Mouse (Mus musculus): ENCODE results near the gene Htr7. TPM values are rescaled to one million over a fixed set of nuclear protein-coding genes. Genes with fewer than 3 reads are reported as not detected.
A peak's percentile ranks its signal among the peaks of the same experiment; 100 is the strongest.

Htr7 gene
- polyA plus RNA-seq, 1 experiment from 2014 or later = 0.29 TPM

- Histone ChIP-seq H3K4me1 (no peaks in the 10 kb centered on the region), H3K4me2 (no peak overlapping the region), H3K27me3 (no peaks in the 10 kb centered on the region), H3K9me3 (no peaks in the 10 kb centered on the region), H3K4me3 (no peak overlapping the region), H3K27ac (no peak overlapping the region), H3K36me3 (no peaks in the 10 kb centered on the region), H3K9ac (no peak overlapping the region)
- no peak for ATAC-seq (ENCODE audit: borderline replicate concordance, extremely low read depth, low FRiP score, low TSS enrichment)
- 25% methylated on average over 3 of the region's 3 CpGs for WGBS
These were observed 42.5 kb downstream of the Htr7 start for GRCm38 (mm10) chr19:36014836-36015235.

- H3K9ac ChIP-seq = no peak overlapping the region
- no peaks in the 10 kb centered on the region for H3K4me1 ChIP-seq
- no peak overlapping the region for H3K27ac ChIP-seq
- H3K36me3 ChIP-seq = no peaks in the 10 kb centered on the region
- no peak overlapping the region for H3K4me3 ChIP-seq
- WGBS = 46% methylated on average over 6 of the region's 6 CpGs
- H3K9me3 ChIP-seq = no peaks in the 10 kb centered on the region
- H3K27me3 ChIP-seq = no peaks in the 10 kb centered on the region
- no peak overlapping the region for H3K4me2 ChIP-seq
- no peak for ATAC-seq (ENCODE audit: borderline replicate concordance, extremely low read depth, low FRiP score, low TSS enrichment)
These were observed 51.0 kb downstream of the Htr7 start for GRCm38 (mm10) chr19:36006277-36006676.

GRCm38 (mm10) chr19:36004961-36005360 is 52.3 kb downstream of the Htr7 start:
- no peak overlapping the region for H3K4me2 ChIP-seq
- no peak overlapping the region for H3K9ac ChIP-seq
- H3K36me3 ChIP-seq = no peaks in the 10 kb centered on the region
- ATAC-seq (ENCODE audit: borderline replicate concordance, extremely low read depth, low FRiP score, low TSS enrichment) = no peak
- no peaks in the 10 kb centered on the region for H3K9me3 ChIP-seq
- H3K27ac ChIP-seq = no peak overlapping the region
- no peak overlapping the region for H3K4me3 ChIP-seq
- H3K27me3 ChIP-seq = no peaks in the 10 kb centered on the region
- no peaks in the 10 kb centered on the region for H3K4me1 ChIP-seq
- 36% methylated on average over 2 of the region's 2 CpGs for WGBS

- no peak overlapping the region for H3K9ac ChIP-seq
- H3K36me3 ChIP-seq = no peaks in the 10 kb centered on the region
- no peaks in the 10 kb centered on the region for H3K27me3 ChIP-seq
- no peak overlapping the region for H3K4me3 ChIP-seq
- no peak for ATAC-seq (ENCODE audit: borderline replicate concordance, extremely low read depth, low FRiP score, low TSS enrichment)
- no peak overlapping the region for H3K27ac ChIP-seq
- H3K9me3 ChIP-seq = no peaks in the 10 kb centered on the region
- WGBS = 51% methylated on average over 17 of the region's 17 CpGs
- H3K4me2 ChIP-seq = no peak overlapping the region
- H3K4me1 ChIP-seq = no peaks in the 10 kb centered on the region
These were observed 54.5 kb downstream of the Htr7 start for GRCm38 (mm10) chr19:36002476-36003445.

- no peak for ATAC-seq (ENCODE audit: borderline replicate concordance, extremely low read depth, low FRiP score, low TSS enrichment)
- Histone ChIP-seq H3K36me3 (no peaks in the 10 kb centered on the region), H3K4me2 (no peak overlapping the region), H3K4me3 (no peak overlapping the region), H3K27ac (no peak overlapping the region), H3K9me3 (no peaks in the 10 kb centered on the region), H3K9ac (no peak overlapping the region), H3K4me1 (no peaks in the 10 kb centered on the region), H3K27me3 (no peaks in the 10 kb centered on the region)
- 10% methylated on average over 1 of the region's 1 CpGs for WGBS
These were observed 55.8 kb downstream of the Htr7 start for GRCm38 (mm10) chr19:36001512-36001911.

- no peaks in the 10 kb centered on the region for H3K9me3 ChIP-seq
- WGBS = 84% methylated on average over 6 of the region's 6 CpGs
These were observed 56.4 kb downstream of the Htr7 start for GRCm38 (mm10) chr19:36000955-36001354.

GRCm38 (mm10) chr19:35997384-35997783 is 59.9 kb downstream of the Htr7 start:
- H3K27me3 ChIP-seq = no peaks in the 10 kb centered on the region
- ATAC-seq (ENCODE audit: borderline replicate concordance, extremely low read depth, low FRiP score, low TSS enrichment) = no peak
- H3K4me1 ChIP-seq = no peaks in the 10 kb centered on the region
- H3K27ac ChIP-seq = no peak overlapping the region
- no peaks in the 10 kb centered on the region for H3K36me3 ChIP-seq
- WGBS = 57% methylated on average over 3 of the region's 3 CpGs
- H3K4me2 ChIP-seq = no peak overlapping the region
- no peak overlapping the region for H3K9ac ChIP-seq
- H3K4me3 ChIP-seq = no peak overlapping the region
- H3K9me3 ChIP-seq = no peaks in the 10 kb centered on the region

More at GRCm38 (mm10) chr19:36000955-36001354, 56.4 kb downstream of the Htr7 start:
- no peaks in the 10 kb centered on the region for H3K4me1 ChIP-seq
- H3K4me2 ChIP-seq = no peak overlapping the region
- no peaks in the 10 kb centered on the region for H3K36me3 ChIP-seq
- no peak for ATAC-seq (ENCODE audit: borderline replicate concordance, extremely low read depth, low FRiP score, low TSS enrichment)
- H3K4me3 ChIP-seq = no peak overlapping the region
- no peaks in the 10 kb centered on the region for H3K27me3 ChIP-seq
- no peak overlapping the region for H3K9ac ChIP-seq
- no peak overlapping the region for H3K27ac ChIP-seq

GRCm38 (mm10) chr19:35987461-35987860 is 69.8 kb downstream of the Htr7 start:
- no peak for ATAC-seq (ENCODE audit: borderline replicate concordance, extremely low read depth, low FRiP score, low TSS enrichment)
- H3K9me3 ChIP-seq = no peaks in the 10 kb centered on the region
- H3K4me2 ChIP-seq = no peak overlapping the region
- H3K4me1 ChIP-seq = no peaks in the 10 kb centered on the region
- no peaks in the 10 kb centered on the region for H3K27me3 ChIP-seq
- H3K4me3 ChIP-seq = no peak overlapping the region
- no peak overlapping the region for H3K27ac ChIP-seq
- H3K9ac ChIP-seq = no peak overlapping the region
- H3K36me3 ChIP-seq = no peaks in the 10 kb centered on the region
- WGBS = 61% methylated on average over 1 of the region's 1 CpGs

GRCm38 (mm10) chr19:35974681-35975080 is 82.6 kb downstream of the Htr7 start:
- H3K4me1 ChIP-seq = no peaks in the 10 kb centered on the region
- ATAC-seq (ENCODE audit: borderline replicate concordance, extremely low read depth, low FRiP score, low TSS enrichment) = no peak

GRCm38 (mm10) chr19:35957656-35958055 is 99.7 kb downstream of the Htr7 start:
- no peaks in the 10 kb centered on the region for H3K9me3 ChIP-seq
- WGBS = 66% methylated on average over 5 of the region's 5 CpGs
- no peak overlapping the region for H3K9ac ChIP-seq
- H3K36me3 ChIP-seq = no peaks in the 10 kb centered on the region
- H3K27ac ChIP-seq = no peak overlapping the region
- H3K4me1 ChIP-seq = no peaks in the 10 kb centered on the region
- H3K4me2 ChIP-seq = no peak overlapping the region
- no peak for ATAC-seq (ENCODE audit: borderline replicate concordance, extremely low read depth, low FRiP score, low TSS enrichment)
- H3K27me3 ChIP-seq = no peaks in the 10 kb centered on the region
- no peak overlapping the region for H3K4me3 ChIP-seq

More at GRCm38 (mm10) chr19:35974681-35975080, 82.6 kb downstream of the Htr7 start:
- H3K9me3 ChIP-seq = no peaks in the 10 kb centered on the region
- no peak overlapping the region for H3K4me3 ChIP-seq
- no peak overlapping the region for H3K27ac ChIP-seq
- H3K27me3 ChIP-seq = no peaks in the 10 kb centered on the region
- H3K36me3 ChIP-seq = no peaks in the 10 kb centered on the region
- no peak overlapping the region for H3K9ac ChIP-seq
- H3K4me2 ChIP-seq = no peak overlapping the region

GRCm38 (mm10) chr19:35955698-35956097 is 101.6 kb downstream of the Htr7 start:
- no peaks in the 10 kb centered on the region for H3K4me1 ChIP-seq
- H3K4me3 ChIP-seq = no peak overlapping the region
- H3K9me3 ChIP-seq = no peaks in the 10 kb centered on the region
- ATAC-seq (ENCODE audit: borderline replicate concordance, extremely low read depth, low FRiP score, low TSS enrichment) = no peak
- H3K36me3 ChIP-seq = no peaks in the 10 kb centered on the region
- H3K9ac ChIP-seq = no peak overlapping the region
- H3K27ac ChIP-seq = no peak overlapping the region
- no peak overlapping the region for H3K4me2 ChIP-seq
- H3K27me3 ChIP-seq = no peaks in the 10 kb centered on the region
- 77% methylated on average over 13 of the region's 13 CpGs for WGBS

GRCm38 (mm10) chr19:35949888-35950287 is 107.4 kb downstream of the Htr7 start:
- WGBS = 29% methylated on average over 1 of the region's 1 CpGs
- no peak overlapping the region for H3K4me3 ChIP-seq
- no peak overlapping the region for H3K9ac ChIP-seq
- H3K9me3 ChIP-seq = no peaks in the 10 kb centered on the region
- no peaks in the 10 kb centered on the region for H3K4me1 ChIP-seq
- no peak overlapping the region for H3K4me2 ChIP-seq
- H3K27me3 ChIP-seq = no peaks in the 10 kb centered on the region
- peak; percentile 65; the same call in 1 of the 2 replicates for ATAC-seq (ENCODE audit: borderline replicate concordance, extremely low read depth, low FRiP score, low TSS enrichment)
- H3K36me3 ChIP-seq = no peaks in the 10 kb centered on the region
- no peak overlapping the region for H3K27ac ChIP-seq
